Mouse (Mus musculus) stomach, postnatal 0 days (tissue): ENCODE results near the gene Zscan10.

Source experiments
- CTCF ChIP-seq: IDR thresholded peaks from 2 replicates; pipeline ENCODE4 v1.5.1; 2016; ENCODE audit warnings: antibody characterized with exemption, low read depth, mild to moderate bottlenecking, moderate library complexity
- EP300 ChIP-seq: optimal IDR thresholded peaks from 2 replicates; pipeline ENCODE3; 2016; ENCODE audit warnings: antibody characterized with exemption

DNA sequence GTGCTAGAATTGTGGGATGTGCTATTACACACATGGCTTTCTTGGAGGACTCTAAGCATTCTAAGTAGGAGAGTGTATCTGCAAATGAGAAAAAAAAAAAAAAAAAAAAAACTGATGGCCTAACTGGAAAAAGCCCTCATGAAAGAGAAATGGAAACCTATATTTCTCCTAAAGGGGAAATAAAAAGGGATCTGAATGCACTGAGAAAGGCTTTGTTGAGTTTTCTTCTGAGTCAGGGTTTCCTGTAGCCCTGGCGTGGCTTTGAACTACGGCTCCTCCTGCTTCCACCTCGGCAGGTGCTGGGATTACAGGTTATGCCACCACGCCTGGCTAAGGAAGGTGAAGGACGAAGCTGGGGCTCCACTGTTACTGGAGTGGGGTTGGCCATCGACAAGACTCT is 53.3 kb downstream of the Zscan10 start:
- TF ChIP-seq EP300 (no peak), CTCF (no peak)
